Mouse (Mus musculus) small intestine, adult 2 months (tissue): ENCODE measurements at regions not wholly inside any gene's neighbourhood (a gene's known extent, or its start where the extent isn't known, plus 50 kb on each side); places are given as distances from the start of the nearest gene placed in this dataset.

Source experiments
- CTCF ChIP-seq: fragments of 200-500 bp; IDR thresholded peaks from 2 replicates; pipeline ENCODE4 v1.5.1; 2012; ENCODE audit warnings: low read depth, mild to moderate bottlenecking, control low read depth, inconsistent platforms, low read length, moderate library complexity, mixed read lengths; ENCODE audit not compliant: insufficient replicate concordance, insufficient read length; ENCODE audit errors: extremely low read depth
- POLR2A ChIP-seq: fragments of 200-500 bp; IDR thresholded peaks from 2 replicates; pipeline ENCODE4 v1.6.1; 2012; ENCODE audit warnings: low read depth, mild to moderate bottlenecking, control low read depth, inconsistent platforms, low read length, moderate library complexity

GRCm38 (mm10) chr6:84364964-84365363, 228.7 kb downstream of the Cyp26b1 start:
- TF ChIP-seq CTCF, result no peak
- TF ChIP-seq POLR2A, result no peak
